Mouse (Mus musculus) Patski (cell line): ENCODE measurements around the gene Cep295nl. TPM values are rescaled to one million over a fixed set of nuclear protein-coding genes. Genes with fewer than 3 reads are reported as not detected.

Experiments used
- ATAC-seq: fragments of 100-300 bp; one replicate; pipeline ENCODE4 v1.8.0; 2021
- CTCF ChIA-PET: fragments of 350-600 bp; sonication (Branson Sonifier 250); formaldehyde crosslinking; loops from one replicate; lab custom pipeline; 2022; ENCODE audit warnings: inconsistent platforms; lab: Charles Lee
- POLR2A ChIA-PET: fragments of 350-600 bp; sonication (Branson Sonifier 250); formaldehyde crosslinking; loops from one replicate; lab custom pipeline; 2022; ENCODE audit warnings: antibody characterized with exemption, inconsistent platforms; lab: Charles Lee
- DNase-seq: peaks from one replicate; pipeline ENCODE4 v3.0.0-alpha.2; 2011; ENCODE audit warnings: low read depth, low spot score
- H3K27me3 ChIP-seq: fragments of 371-371 bp; one replicate; pipeline ENCODE4 v1.5.1; 2021
- CTCF ChIP-seq: fragments of 100-300 bp; IDR thresholded peaks from one replicate; pipeline ENCODE4 v1.5.1; 2021
- in situ Hi-C: fragments of 300-500 bp; cut with MboI; formaldehyde crosslinking; loops from 3 replicates; pipeline ENCODE4 v1.11.1; 2018; ENCODE audit warnings: low pct_unique_long_range_greater_than_20kb, mixed read lengths
- polyA plus RNA-seq: library from polyadenylated mRNA; unstranded; gene quantifications from one replicate; pipeline ENCODE4 v1.2.3, GENCODE M21; 2021

The Cep295nl gene
- polyA plus RNA-seq, 1 experiment from 2014 or later: 0.41 TPM

- ChIA-PET POLR2A (no interaction called here), CTCF (interaction anchor here (1.0 kb wide), 1 partner anchor 11 kb away, joined by 3 read pairs; no protein-coding TSS in a partner anchor)
- DNase-seq (no peak), ATAC-seq (no peak)
- no peaks in the 10 kb centered on the region for H3K27me3 ChIP-seq
- in situ Hi-C loops: no loop called here
- TF ChIP-seq CTCF: no peak
Measured at GRCm38 (mm10) chr11:118360907-118361341, 18.6 kb upstream of the Cep295nl start.

DNA sequence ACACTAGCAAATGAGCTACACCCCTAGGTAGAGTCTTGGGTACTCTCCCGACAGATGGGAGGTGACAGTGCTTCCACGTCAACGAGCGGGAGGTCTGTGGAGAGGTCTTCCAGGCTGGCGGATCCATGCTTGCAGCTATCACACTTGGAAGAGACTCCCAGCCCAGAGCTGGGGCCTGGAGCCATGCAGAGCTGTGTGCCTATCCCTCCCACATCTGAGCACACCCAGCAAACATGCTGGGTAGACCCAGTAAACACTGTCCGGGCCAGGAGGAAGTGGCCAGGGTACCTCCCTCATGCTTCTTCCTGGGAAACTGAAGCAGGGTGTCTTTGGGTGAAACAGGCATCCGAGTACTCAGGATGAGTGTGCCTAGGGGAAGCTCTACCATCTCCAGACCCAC is 18.2 kb upstream of the Cep295nl start:
- ChIA-PET CTCF (interaction anchor here (1.0 kb wide), 1 partner anchor 11 kb away, joined by 3 read pairs; no protein-coding TSS in a partner anchor), POLR2A (no interaction called here)
- no peak for DNase-seq
- ATAC-seq: no peak
- H3K27me3 ChIP-seq: no peaks in the 10 kb centered on the region
- in situ Hi-C loops: no loop called here
- TF ChIP-seq CTCF: no peak

- DNase-seq: no peak
- ATAC-seq: no peak
- in situ Hi-C loops: no loop called here
- no peak for TF ChIP-seq CTCF
- no peaks in the 10 kb centered on the region for H3K27me3 ChIP-seq
- ChIA-PET CTCF (no interaction called here), POLR2A (no interaction called here)
Measured at GRCm38 (mm10) chr11:118355640-118356039, 13.3 kb upstream of the Cep295nl start, which contains the start of gene Timp2. Gene Timp2 (minus strand): TSS chr11:118355740.

- ATAC-seq (peak; percentile 89), DNase-seq (no peak)
- CTCF ChIA-PET: no interaction called here
- in situ Hi-C loops: no loop called here
- POLR2A ChIA-PET: interaction anchor here (2.2 kb wide), 1 partner anchor 27 kb away, joined by 8 read pairs; no protein-coding TSS in a partner anchor
- TF ChIP-seq CTCF: no peak
- H3K27me3 ChIP-seq: no peaks in the 10 kb centered on the region
Measured at GRCm38 (mm10) chr11:118355205-118355604, 12.9 kb upstream of the Cep295nl start.

- no peaks in the 10 kb centered on the region for H3K27me3 ChIP-seq
- in situ Hi-C loops: no loop called here
- TF ChIP-seq CTCF: no peak
- POLR2A ChIA-PET: interaction anchor here (0.7 to 2.2 kb wide), 5 partner anchors 8 to 38 kb away, joined by 3 to 8 read pairs (median 4); no protein-coding TSS in a partner anchor
- no peak for DNase-seq
- peak; percentile 26 for ATAC-seq
- CTCF ChIA-PET: interaction anchor here (1.1 kb wide), 1 partner anchor 47 kb away, joined by 3 read pairs; the partner anchor contains the start of gene Lgals3bp
Measured at GRCm38 (mm10) chr11:118354636-118355191, 12.4 kb upstream of the Cep295nl start.

DNA sequence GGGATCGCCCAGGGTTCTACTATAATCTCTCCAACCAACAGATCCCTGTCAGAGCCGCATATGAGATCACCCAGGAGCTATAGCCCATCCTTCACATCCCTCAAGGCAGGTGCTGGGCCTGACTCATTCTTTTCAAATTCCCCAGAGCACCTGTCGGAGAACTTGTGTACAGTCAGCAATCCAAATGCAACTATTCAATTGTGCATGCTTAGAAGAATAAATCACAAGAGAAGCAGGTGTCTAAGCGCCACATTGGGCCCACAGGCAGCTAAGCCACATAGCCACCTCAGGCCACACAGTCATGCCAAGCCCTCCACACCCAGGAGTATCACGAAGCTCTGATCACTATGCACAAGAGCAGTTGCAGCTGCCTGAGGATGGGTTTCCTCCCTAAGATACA is 7.2 kb upstream of the Cep295nl start:
- no peaks in the 10 kb centered on the region for H3K27me3 ChIP-seq
- ChIA-PET POLR2A (interaction anchor here (0.6 to 2.3 kb wide), 5 partner anchors 11 to 215 kb away, joined by 3 to 5 read pairs (median 3); no protein-coding TSS in a partner anchor), CTCF (interaction anchor here (0.9 to 1.4 kb wide), 2 partner anchors 11 to 14 kb away, joined by 3 to 5 read pairs; no protein-coding TSS in a partner anchor)
- TF ChIP-seq CTCF: no peak
- ATAC-seq (no peak), DNase-seq (no peak)
- in situ Hi-C loops: no loop called here

DNA sequence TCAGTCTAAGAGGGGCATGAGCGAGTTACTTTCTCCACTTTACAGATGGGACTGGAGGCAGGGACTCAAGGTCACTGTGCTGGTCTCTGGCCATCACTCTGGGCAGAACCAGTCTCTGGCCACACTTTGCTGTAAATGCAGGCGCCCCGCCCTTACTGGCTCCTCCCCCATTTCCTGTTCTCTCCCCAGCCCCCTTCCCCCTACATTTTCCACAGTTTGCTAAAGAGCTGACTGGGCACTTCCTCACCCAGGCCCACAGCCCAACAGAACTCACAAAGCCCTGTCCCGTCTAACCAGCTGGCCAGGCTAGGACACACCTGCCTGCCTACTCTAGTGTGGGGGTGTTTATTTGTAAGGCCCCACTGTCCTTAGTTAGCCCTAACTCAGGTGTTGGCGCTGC is 6.6 kb upstream of the Cep295nl start:
- ChIA-PET POLR2A (interaction anchor here (0.6 to 1.0 kb wide), 3 partner anchors 13 to 215 kb away, joined by 3 read pairs; no protein-coding TSS in a partner anchor), CTCF (no interaction called here)
- ATAC-seq (no peak), DNase-seq (no peak)
- in situ Hi-C loops: no loop called here
- no peaks in the 10 kb centered on the region for H3K27me3 ChIP-seq
- TF ChIP-seq CTCF: no peak

DNA sequence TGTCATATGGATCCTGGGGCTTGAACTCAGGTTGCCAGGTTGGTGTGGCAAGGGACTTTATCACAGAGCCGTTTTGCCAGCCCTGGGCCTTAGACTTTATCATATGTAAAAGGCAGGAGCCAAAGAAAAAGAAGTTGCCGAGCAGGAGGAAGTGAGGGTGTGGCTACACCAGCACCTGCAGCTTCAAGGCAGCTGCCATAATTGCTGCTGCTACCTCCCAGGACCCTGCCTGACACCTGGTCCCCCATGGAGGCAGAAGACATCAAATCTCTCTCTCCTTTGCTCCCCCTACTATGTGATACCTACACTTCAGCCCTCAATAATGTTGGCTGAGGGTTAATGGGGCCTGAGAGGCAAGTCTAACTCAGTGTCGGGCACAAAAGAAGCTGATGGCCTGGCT is 6.1 kb upstream of the Cep295nl start:
- in situ Hi-C loops: no loop called here
- ATAC-seq (no peak), DNase-seq (no peak)
- TF ChIP-seq CTCF: no peak
- ChIA-PET CTCF (no interaction called here), POLR2A (interaction anchor here (1.0 kb wide), 1 partner anchor 17 kb away, joined by 3 read pairs; no protein-coding TSS in a partner anchor)
- no peaks in the 10 kb centered on the region for H3K27me3 ChIP-seq

DNA sequence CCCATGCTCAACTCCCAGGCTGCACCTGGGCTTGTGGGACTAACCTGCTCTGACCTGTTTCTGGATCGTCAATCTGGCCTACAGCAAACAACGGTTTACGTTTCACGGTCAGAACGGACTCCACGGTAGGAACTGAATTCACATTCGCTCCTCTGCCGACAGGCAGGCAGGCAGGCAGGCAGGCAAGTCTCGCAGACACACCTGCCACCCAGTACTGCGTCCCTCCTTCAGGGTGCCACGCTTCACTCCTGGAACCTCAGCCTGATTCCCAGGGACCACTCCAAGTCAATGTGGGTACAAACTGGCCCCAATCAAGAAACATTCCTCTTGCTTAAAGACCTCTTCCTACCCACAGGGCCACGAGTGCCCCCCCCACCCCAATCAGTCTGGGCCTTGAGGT is 5.6 kb upstream of the Cep295nl start:
- TF ChIP-seq CTCF: no peak
- no peaks in the 10 kb centered on the region for H3K27me3 ChIP-seq
- ChIA-PET POLR2A (no interaction called here), CTCF (no interaction called here)
- in situ Hi-C loops: no loop called here
- DNase-seq (no peak), ATAC-seq (no peak)

GRCm38 (mm10) chr11:118347391-118347790 is 5.1 kb upstream of the Cep295nl start:
- H3K27me3 ChIP-seq: no peaks in the 10 kb centered on the region
- DNase-seq (no peak), ATAC-seq (no peak)
- in situ Hi-C loops: no loop called here
- ChIA-PET CTCF (no interaction called here), POLR2A (no interaction called here)
- TF ChIP-seq CTCF: no peak

DNA sequence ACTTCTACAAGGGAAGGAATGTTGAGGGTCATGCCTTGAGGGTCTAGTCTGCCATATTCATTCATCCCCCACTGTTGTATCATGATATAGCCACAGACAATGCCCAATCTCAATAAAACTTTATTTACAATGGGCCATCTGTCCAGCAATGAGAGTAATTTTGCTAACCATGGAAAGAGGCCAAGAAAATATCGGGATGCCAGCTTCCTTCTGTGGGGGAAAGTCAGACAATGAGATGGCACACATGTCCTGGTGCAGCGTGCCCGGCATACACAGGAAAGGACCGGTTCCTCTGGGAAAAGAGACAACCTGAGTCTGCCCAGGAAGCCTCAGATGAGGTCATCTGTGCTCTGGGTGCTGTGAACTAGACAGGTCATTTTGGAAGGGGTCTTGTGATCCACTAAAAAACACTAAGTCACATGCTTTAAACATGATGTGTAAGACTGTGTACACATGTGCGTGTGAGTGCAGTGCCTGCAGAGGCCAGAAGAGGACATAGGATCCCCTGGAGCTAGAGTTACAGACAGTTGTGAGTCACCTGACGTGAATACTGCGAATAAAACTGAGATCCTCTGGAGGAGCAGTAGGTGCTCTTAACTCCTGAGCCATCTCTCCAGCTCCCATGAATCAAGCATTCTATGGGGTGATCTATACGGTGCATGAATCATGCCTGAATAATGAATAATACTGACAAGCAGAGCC is 4.2 kb upstream of the Cep295nl start:
- ChIA-PET POLR2A (interaction anchor here (0.7 kb wide), 1 partner anchor 15 kb away, joined by 3 read pairs; no protein-coding TSS in a partner anchor), CTCF (no interaction called here)
- no peak for TF ChIP-seq CTCF
- no peaks in the 10 kb centered on the region for H3K27me3 ChIP-seq
- DNase-seq: no peak
- in situ Hi-C loops: no loop called here
- no peak for ATAC-seq
